Mouse (Mus musculus) stomach, embryonic 16.5 days (tissue): Measurements from ENCODE around the gene Scfd1. TPM values are rescaled to one million over a fixed set of nuclear protein-coding genes. Genes with fewer than 3 reads are reported as not detected.

Source experiments
- ATAC-seq: fragments of 200-750 bp; cut with Nextera tagmentation; 2 replicates; pipeline ENCODE4 v1.8.0; 2017; ENCODE audit warnings: moderate number of reproducible peaks, moderate TSS enrichment; ENCODE audit not compliant: insufficient read depth, low FRiP score
- H3K27ac ChIP-seq: fragments of 300-500 bp; sonication (generic); 2 replicates; pipeline ENCODE4 v1.5.1; 2014; ENCODE audit warnings: low read length
- H3K27me3 ChIP-seq: fragments of 300-500 bp; sonication (generic); 2 replicates; pipeline ENCODE4 v1.6.1; 2014; ENCODE audit warnings: low read length, control low read depth, mixed read lengths; ENCODE audit not compliant: control insufficient read depth, insufficient read depth
- H3K36me3 ChIP-seq: fragments of 300-500 bp; sonication (generic); 2 replicates; pipeline ENCODE4 v1.6.1; 2014; ENCODE audit warnings: low read length; ENCODE audit not compliant: control insufficient read depth, insufficient read depth
- H3K4me1 ChIP-seq: fragments of 300-500 bp; sonication (generic); 2 replicates; pipeline ENCODE4 v1.6.1; 2014; ENCODE audit warnings: low read length, control low read depth, mixed read lengths; ENCODE audit not compliant: control insufficient read depth, insufficient read depth
- H3K4me2 ChIP-seq: fragments of 300-500 bp; sonication (generic); 2 replicates; pipeline ENCODE4 v1.6.1; 2014; ENCODE audit warnings: low read depth, low read length, mixed read lengths
- H3K4me3 ChIP-seq: fragments of 300-500 bp; sonication (generic); replicated peaks from 2 replicates; pipeline ENCODE4 v1.5.1; 2014; ENCODE audit warnings: mild to moderate bottlenecking, low read length
- H3K9ac ChIP-seq: fragments of 300-500 bp; sonication (generic); 2 replicates; pipeline ENCODE4 v1.6.1; 2014; ENCODE audit warnings: low read length
- H3K9me3 ChIP-seq: fragments of 300-500 bp; sonication (generic); replicated peaks from 2 replicates; pipeline ENCODE4 v1.6.1; 2016; ENCODE audit warnings: low read length, control low read depth; ENCODE audit not compliant: control insufficient read depth
- WGBS: fragments of 180-500 bp; shearing (Covaris S2); extraction: QIAGEN DNeasy Blood & Tissue Kit; methylation state at CpG from one replicate; pipeline ENCODE4 v1.1.7; 2014; 5-methylcytosine and 5-hydroxymethylcytosine counted together
- polyA plus RNA-seq: library from polyadenylated mRNA; unstranded; fragments of >200 nt; fragmentation: Nextera tagmentation; extraction: Ambion mirVana; gene quantifications from 2 replicates; pipeline ENCODE4 v1.2.1, GENCODE M21; 2015

Scfd1 gene
- polyA plus RNA-seq: 83.4 and 87.5 TPM in 2 replicates

DNA sequence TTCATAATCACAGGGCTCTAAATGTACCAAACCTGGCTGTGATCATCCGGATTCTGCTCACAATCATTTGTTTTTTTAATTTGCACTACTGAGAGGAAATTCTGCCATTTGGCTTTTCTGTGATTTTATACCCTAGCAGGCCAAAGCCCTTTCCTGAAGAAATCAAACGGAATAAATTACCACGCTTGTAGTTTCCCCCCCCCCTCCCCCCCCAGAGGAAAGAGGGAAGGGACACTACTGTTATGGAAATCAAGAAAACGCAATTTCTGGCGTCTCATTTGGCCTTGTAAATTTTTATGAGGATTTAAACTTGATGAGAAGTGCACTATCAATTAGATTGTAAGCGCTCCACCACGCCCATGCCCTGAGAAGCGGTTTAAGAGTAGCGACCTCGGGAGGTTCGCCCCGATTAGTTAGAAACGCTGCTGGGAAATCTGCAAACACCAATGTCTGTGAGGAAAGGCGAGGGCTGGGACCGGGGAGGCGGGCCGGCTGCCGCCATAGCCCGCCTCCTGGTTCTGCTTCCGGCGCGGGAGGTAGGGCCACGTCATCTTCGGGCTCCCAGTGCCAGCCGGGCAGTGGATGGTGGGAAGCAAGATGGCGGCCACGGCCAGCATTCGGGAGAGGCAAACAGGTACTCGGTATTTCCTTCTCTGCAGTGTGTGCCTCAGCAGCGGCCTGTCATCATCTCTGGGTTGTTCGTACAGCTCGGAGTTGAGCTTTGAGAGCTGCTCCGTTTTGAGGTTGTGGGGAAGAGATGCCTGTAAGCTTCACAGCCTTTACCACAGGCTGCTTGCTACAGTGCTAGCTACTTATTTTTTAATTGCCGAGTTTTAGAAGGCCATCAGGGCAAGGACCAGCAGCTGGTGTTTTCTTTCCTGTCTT lies at the start of gene Scfd1:
Gene Scfd1, plus strand, starts transcription at position 508 of the 885 bp plus-strand sequence.
- under 1% methylated on average over 34 of the region's 34 CpGs for WGBS

DNA sequence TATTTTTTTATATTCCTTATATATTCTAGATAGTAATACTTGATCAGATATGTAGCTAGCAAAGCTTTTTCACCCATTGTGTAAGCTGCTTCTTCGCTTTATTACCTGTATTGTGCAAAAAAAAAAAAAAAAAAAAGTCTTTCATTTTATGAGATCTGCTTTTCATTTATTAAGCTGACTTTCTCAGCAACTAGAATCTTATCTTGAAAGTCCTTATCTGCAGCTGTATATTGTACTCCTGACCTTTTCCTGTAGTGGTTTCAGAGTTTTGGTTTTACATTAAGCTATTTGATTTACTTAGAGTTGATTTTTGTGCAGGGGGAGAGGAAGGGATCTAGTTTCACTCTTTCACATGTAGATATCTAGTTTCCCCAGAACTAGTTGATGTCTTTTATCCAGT lies 40.3 kb upstream of the Scfd1 start:
- H3K4me2 ChIP-seq: no peak overlapping the region
- H3K4me3 ChIP-seq: no peak overlapping the region
- no peaks in the 10 kb centered on the region for H3K27me3 ChIP-seq
- no peak for ATAC-seq
- H3K4me1 ChIP-seq: no peaks in the 10 kb centered on the region
- no peak overlapping the region for H3K9ac ChIP-seq
- H3K27ac ChIP-seq: no peak overlapping the region
- H3K36me3 ChIP-seq: no peaks in the 10 kb centered on the region
- 85% methylated on average over 1 of the region's 1 CpGs for WGBS
- H3K9me3 ChIP-seq: no peaks in the 10 kb centered on the region

More for the DNA sequence above, at the start of gene Scfd1:
- no peaks in the 10 kb centered on the region for H3K4me1 ChIP-seq
- no peaks in the 10 kb centered on the region for H3K27me3 ChIP-seq
- peak; percentile 100 for ATAC-seq
- H3K27ac ChIP-seq: peak within 1 kb of the TSS; percentile 92
- H3K36me3 ChIP-seq: 0 out of 2 replicates have a peak, but pooled peaks cover 2% of the 10 kb centered on the region
- H3K4me2 ChIP-seq: peak within 1 kb of the TSS; percentile 65
- no peaks in the 10 kb centered on the region for H3K9me3 ChIP-seq
- peak within 1 kb of the TSS; percentile 92 for H3K9ac ChIP-seq
- H3K4me3 ChIP-seq: peak within 1 kb of the TSS; percentile 96

DNA sequence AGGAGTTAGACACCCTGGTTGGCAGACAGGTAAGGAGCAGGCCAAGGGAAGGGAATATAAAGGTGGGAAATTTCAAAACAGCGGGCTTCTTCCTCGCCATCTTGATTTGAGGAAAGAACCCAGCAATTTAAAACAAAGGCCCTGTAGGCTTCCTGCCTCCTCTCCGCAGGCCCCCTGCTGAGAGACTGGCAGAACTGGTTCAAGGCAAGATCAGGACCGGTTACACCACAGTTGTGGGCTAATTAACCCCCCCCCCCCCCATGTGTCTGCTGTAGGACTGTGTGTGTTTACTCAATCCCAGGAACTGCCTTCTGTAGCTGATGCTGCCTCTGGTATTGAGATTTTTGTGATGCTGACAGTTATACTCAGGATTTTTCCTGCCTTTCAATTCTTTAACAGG lies 31.2 kb upstream of the Scfd1 start:
- H3K4me2 ChIP-seq: no peak overlapping the region
- WGBS: 37% methylated on average over 4 of the region's 4 CpGs
- H3K27me3 ChIP-seq: no peaks in the 10 kb centered on the region
- H3K36me3 ChIP-seq: no peaks in the 10 kb centered on the region
- peak; percentile 65; the same call in 1 of the 2 replicates for ATAC-seq
- H3K4me3 ChIP-seq: no peak overlapping the region
- H3K9ac ChIP-seq: no peak overlapping the region
- peaks cover 10% of the 10 kb centered on the region for H3K4me1 ChIP-seq
- no peak overlapping the region for H3K27ac ChIP-seq
- no peaks in the 10 kb centered on the region for H3K9me3 ChIP-seq

DNA sequence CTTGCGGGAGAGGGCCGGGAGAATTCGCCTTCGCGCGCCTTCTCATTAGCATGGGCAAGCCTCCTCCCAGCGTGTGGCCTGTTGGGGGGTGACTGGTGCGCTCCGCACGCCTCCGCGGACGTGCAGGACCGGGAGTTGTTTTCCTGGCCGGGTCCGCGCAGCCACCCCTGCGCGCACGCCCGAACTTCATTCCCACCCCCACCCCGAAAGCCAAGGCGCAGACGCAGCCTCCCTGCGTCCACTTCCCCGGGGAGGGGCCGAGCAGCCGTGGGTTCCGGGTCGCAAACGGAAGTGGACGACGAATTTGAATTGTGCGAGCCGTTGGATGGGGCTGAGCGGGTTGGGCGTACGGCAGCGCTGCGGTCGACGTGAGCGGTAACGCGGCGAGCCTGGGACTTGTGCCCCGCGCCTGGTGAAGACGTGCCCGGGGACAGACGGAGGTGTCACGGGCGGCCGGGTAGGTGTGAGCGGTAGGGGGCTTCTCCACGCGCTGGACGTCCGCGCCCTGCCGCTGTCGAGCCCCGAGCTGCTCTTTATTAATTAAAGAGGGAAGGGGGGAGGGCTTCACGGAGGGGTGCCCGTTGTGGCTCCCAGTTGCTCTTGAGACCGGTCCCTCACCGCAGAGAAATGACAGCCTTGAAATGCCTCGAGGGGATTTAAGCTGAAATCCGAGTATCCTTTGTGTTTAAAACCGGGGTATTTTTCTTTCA lies 29.2 kb upstream of the Scfd1 start, which contains the start of gene G2e3:
Gene G2e3, plus strand, starts transcription at position 74 of the 710 bp plus-strand sequence.
- peak within 1 kb of the TSS; percentile 96 for H3K9ac ChIP-seq
- H3K4me2 ChIP-seq: peak within 1 kb of the TSS; percentile 74
- peak within 1 kb of the TSS; percentile 96 for H3K27ac ChIP-seq
- H3K27me3 ChIP-seq: no peaks in the 10 kb centered on the region
- WGBS: under 1% methylated on average over 70 of the region's 70 CpGs
- H3K4me3 ChIP-seq: peak within 1 kb of the TSS; percentile 93
- ATAC-seq: peak; percentile 97
- peaks cover 10% of the 10 kb centered on the region for H3K4me1 ChIP-seq
- no peaks in the 10 kb centered on the region for H3K9me3 ChIP-seq
- H3K36me3 ChIP-seq: no peaks in the 10 kb centered on the region; the same call in 1 of the 2 replicates

DNA sequence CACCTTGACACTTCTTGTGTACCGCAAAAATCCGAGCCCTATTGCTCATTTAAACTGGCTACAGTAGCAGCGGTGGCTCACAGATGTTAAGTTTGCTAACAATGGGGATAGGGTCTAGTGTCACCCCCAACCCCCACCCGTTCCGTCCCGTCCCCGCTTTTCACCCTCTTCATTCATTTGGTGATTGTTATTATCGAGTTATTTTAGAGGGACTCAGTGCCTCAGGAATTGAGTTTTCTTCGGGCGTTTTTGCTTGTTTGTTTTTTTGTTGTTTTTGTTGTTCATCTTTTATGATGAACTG lies 28.7 kb upstream of the Scfd1 start:
- H3K4me1 ChIP-seq: peaks cover 10% of the 10 kb centered on the region
- H3K4me2 ChIP-seq: peak overlapping the region; percentile 74
- peaks cover 2% of the 10 kb centered on the region; the same call in 1 of the 2 replicates for H3K36me3 ChIP-seq
- peak overlapping the region; percentile 96 for H3K9ac ChIP-seq
- H3K9me3 ChIP-seq: no peaks in the 10 kb centered on the region
- H3K4me3 ChIP-seq: peak overlapping the region; percentile 93
- peak overlapping the region; percentile 96 for H3K27ac ChIP-seq
- WGBS: under 1% methylated on average over 10 of the region's 10 CpGs
- ATAC-seq: no peak
- no peaks in the 10 kb centered on the region for H3K27me3 ChIP-seq

DNA sequence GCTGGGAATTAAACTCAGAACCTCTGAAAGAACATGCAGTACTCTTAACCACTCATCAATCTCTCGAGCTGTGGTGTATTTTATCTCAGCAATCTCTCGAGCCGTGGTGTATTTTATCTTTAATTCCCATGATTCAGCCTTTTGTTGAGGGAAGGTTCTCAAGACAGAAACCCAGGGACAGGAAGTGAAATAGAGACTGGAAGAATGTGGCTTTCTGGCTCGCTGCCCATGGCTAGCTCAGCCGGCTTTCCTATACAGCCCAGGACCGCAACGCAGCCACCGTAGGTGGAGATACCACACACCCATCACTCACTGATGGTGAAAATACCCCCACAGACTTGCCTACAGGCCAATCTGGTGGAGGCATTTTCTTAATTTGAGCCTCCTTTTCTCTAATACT lies 22.0 kb upstream of the Scfd1 start:
- no peak overlapping the region for H3K27ac ChIP-seq
- 69% methylated on average over 8 of the region's 8 CpGs for WGBS
- H3K27me3 ChIP-seq: no peaks in the 10 kb centered on the region
- H3K4me1 ChIP-seq: peaks cover 6% of the 10 kb centered on the region; the same call in 1 of the 2 replicates
- peaks cover 13% of the 10 kb centered on the region for H3K36me3 ChIP-seq
- no peaks in the 10 kb centered on the region for H3K9me3 ChIP-seq
- no peak overlapping the region for H3K9ac ChIP-seq
- H3K4me3 ChIP-seq: no peak overlapping the region
- no peak overlapping the region for H3K4me2 ChIP-seq
- no peak for ATAC-seq

DNA sequence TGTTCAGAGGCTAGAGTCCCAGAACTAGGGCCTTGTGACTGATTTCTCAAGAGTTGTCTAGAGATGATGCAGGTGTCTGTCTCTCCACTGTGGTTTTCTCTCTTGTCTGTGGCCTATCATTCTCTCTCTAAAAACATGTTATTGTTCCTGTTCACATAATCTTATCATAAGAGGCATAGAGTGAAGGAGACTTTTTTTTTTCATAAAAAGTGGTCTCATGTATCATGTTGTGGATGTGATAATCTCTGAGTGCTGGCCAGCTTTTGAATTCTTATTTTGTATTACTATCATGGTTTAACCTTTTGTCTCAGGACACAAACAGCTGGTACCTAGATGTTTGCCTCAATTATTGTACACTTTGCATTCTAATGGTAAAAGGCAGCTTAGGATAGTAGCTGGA lies 16.0 kb upstream of the Scfd1 start:
- H3K27ac ChIP-seq: no peak overlapping the region
- H3K36me3 ChIP-seq: peaks cover 19% of the 10 kb centered on the region
- no peak overlapping the region for H3K4me3 ChIP-seq
- H3K27me3 ChIP-seq: no peaks in the 10 kb centered on the region
- no peak overlapping the region for H3K4me2 ChIP-seq
- no peaks in the 10 kb centered on the region for H3K4me1 ChIP-seq
- no peak overlapping the region for H3K9ac ChIP-seq
- no peak for ATAC-seq
- H3K9me3 ChIP-seq: no peaks in the 10 kb centered on the region

DNA sequence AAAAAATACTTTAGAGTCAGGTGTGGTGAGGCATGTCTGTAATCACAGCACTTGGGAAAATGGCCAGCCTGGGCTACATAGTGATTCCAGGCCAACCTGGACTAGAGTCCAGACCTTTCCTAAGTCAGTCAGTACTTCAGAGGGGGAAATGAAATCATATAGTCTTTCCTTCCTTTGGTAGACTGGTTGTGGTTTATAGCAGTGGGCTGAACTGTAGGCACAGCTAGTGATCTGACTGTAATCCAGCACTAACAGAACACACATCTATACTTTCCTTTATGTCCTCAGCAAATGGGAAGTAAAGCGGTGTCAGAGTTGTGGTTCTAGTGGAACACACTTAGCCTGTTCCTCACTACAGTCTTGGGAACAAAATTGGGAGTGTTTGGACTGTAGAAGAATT lies 14.4 kb upstream of the Scfd1 start:
- 100% methylated on average over 1 of the region's 1 CpGs for WGBS
- H3K9ac ChIP-seq: no peak overlapping the region
- no peak for ATAC-seq
- no peak overlapping the region for H3K27ac ChIP-seq
- H3K4me1 ChIP-seq: no peaks in the 10 kb centered on the region
- H3K4me3 ChIP-seq: no peak overlapping the region
- H3K36me3 ChIP-seq: peaks cover 16% of the 10 kb centered on the region
- no peaks in the 10 kb centered on the region for H3K27me3 ChIP-seq
- no peak overlapping the region for H3K4me2 ChIP-seq
- no peaks in the 10 kb centered on the region for H3K9me3 ChIP-seq

DNA sequence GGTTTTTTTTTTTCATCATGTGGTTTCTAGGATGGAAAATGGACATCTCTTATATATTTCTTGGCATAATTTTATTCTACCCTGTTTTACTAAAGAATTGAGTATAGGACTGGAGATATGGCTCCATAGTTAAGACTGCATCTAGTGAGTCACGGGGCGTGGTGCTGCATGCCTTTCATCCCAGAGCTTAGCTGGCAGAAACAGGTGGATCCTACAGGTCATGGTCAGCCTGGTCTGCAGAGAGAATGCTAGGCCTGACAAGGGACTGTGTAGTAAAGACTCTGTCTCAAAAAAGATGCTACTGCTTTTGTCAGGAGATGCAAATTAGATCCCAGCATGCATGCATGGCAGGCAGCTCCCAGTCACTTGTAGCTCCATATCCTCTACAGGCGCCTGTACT lies 8.8 kb upstream of the Scfd1 start:
- 92% methylated on average over 3 of the region's 3 CpGs for WGBS
- Histone ChIP-seq H3K27me3 (no peaks in the 10 kb centered on the region), H3K9ac (no peak overlapping the region), H3K9me3 (no peaks in the 10 kb centered on the region), H3K36me3 (peaks cover 5% of the 10 kb centered on the region; the same call in 1 of the 2 replicates), H3K4me2 (no peak overlapping the region), H3K4me3 (no peak overlapping the region), H3K27ac (no peak overlapping the region), H3K4me1 (no peaks in the 10 kb centered on the region)
- no peak for ATAC-seq
